Mouse (Mus musculus): Measurements from ENCODE around the gene F930015N05Rik. TPM values are rescaled to one million over a fixed set of nuclear protein-coding genes. Genes with fewer than 3 reads are reported as not detected.

The F930015N05Rik gene
- under 1 TPM in 1 of 2 experiments, not detected in 1; 0.31 TPM for total RNA-seq (2021)
- long read RNA-seq, experiment 1, partial matches to known transcripts: 0 of 1 reads
- long read RNA-seq, experiment 1, other reads (novel, unspliced or antisense): 0 of 1 reads
- long read RNA-seq, experiment 2: 0 reads

GRCm38 (mm10) chr11:64436412-64436727 lies at the start of gene F930015N05Rik:
Gene F930015N05Rik (minus strand): TSS chr11:64436653.
- intact Hi-C loops (cut with DNase I): loop anchor here (10.0 kb wide), 1 partner anchor 362 kb away; the partner anchor contains the start of gene Cox10

GRCm38 (mm10) chr11:64481445-64481844 lies 45.0 kb upstream of the F930015N05Rik start:
- no peak for DNase-seq (ENCODE audit: low spot score in 2 of 2)
- intact Hi-C loops (cut with DNase I): no loop called here

More at GRCm38 (mm10) chr11:64436412-64436727, at the start of gene F930015N05Rik:
- DNase-seq (ENCODE audit: low spot score in 2 of 2): no peak

- intact Hi-C loops (cut with DNase I): no loop called here
- no peak for DNase-seq (ENCODE audit: low spot score in 2 of 2)
These were observed 37.2 kb upstream of the F930015N05Rik start for GRCm38 (mm10) chr11:64473679-64474078.

- intact Hi-C loops (cut with DNase I): no loop called here
- no peak for DNase-seq (ENCODE audit: low spot score in 2 of 2)
These were observed 34.2 kb upstream of the F930015N05Rik start for GRCm38 (mm10) chr11:64470689-64471088.

GRCm38 (mm10) chr11:64468737-64469136 lies 32.3 kb upstream of the F930015N05Rik start:
- intact Hi-C loops (cut with DNase I): no loop called here
- DNase-seq (ENCODE audit: low spot score in 2 of 2): no peak

- no peak for DNase-seq (ENCODE audit: low spot score in 2 of 2)
- intact Hi-C loops (cut with DNase I): no loop called here
These were observed 25.3 kb upstream of the F930015N05Rik start for GRCm38 (mm10) chr11:64461746-64462145.

- no peak for DNase-seq (ENCODE audit: low spot score in 2 of 2)
- intact Hi-C loops (cut with DNase I): loop anchor here (5.0 kb wide), 1 partner anchor 269 kb away; no protein-coding TSS in a partner anchor
These were observed 12.3 kb upstream of the F930015N05Rik start for GRCm38 (mm10) chr11:64448586-64449315.

GRCm38 (mm10) chr11:64445227-64445626 lies 8.8 kb upstream of the F930015N05Rik start:
- DNase-seq (ENCODE audit: low spot score in 2 of 2): no peak
- intact Hi-C loops (cut with DNase I): loop anchor here (5.0 kb wide), 1 partner anchor 272 kb away; no protein-coding TSS in a partner anchor

GRCm38 (mm10) chr11:64442701-64443100 lies 6.2 kb upstream of the F930015N05Rik start:
- intact Hi-C loops (cut with DNase I): loop anchor here (2.0 to 5.0 kb wide), 2 partner anchors 522 to 1040 kb away; no protein-coding TSS in a partner anchor
- DNase-seq (ENCODE audit: low spot score in 2 of 2): no peak

GRCm38 (mm10) chr11:64442119-64442518 lies 5.7 kb upstream of the F930015N05Rik start:
- DNase-seq (ENCODE audit: low spot score in 2 of 2): peak; percentile 69 to 77
- intact Hi-C loops (cut with DNase I): loop anchor here (2.0 to 5.0 kb wide), 2 partner anchors 521 to 1040 kb away; no protein-coding TSS in a partner anchor

- DNase-seq (ENCODE audit: low spot score in 2 of 2): peak in 1 of 2 experiments; percentile 6
- intact Hi-C loops (cut with DNase I): loop anchor here (10.0 kb wide), 1 partner anchor 364 kb away; the partner anchor contains the start of gene Cox10
These were observed 2.5 kb upstream of the F930015N05Rik start for GRCm38 (mm10) chr11:64438909-64439308.

GRCm38 (mm10) chr11:64437721-64438120 lies 1.3 kb upstream of the F930015N05Rik start:
- intact Hi-C loops (cut with DNase I): loop anchor here (10.0 kb wide), 1 partner anchor 363 kb away; the partner anchor contains the start of gene Cox10
- DNase-seq (ENCODE audit: low spot score in 2 of 2): no peak

GRCm38 (mm10) chr11:64436791-64437298 lies 392 bp upstream of the F930015N05Rik start:
- intact Hi-C loops (cut with DNase I): loop anchor here (10.0 kb wide), 1 partner anchor 362 kb away; the partner anchor contains the start of gene Cox10

GRCm38 (mm10) chr11:64435546-64436411 lies 674 bp downstream of the F930015N05Rik start:
- peak in 1 of 2 experiments; percentile 11 for DNase-seq (ENCODE audit: low spot score in 2 of 2)
- intact Hi-C loops (cut with DNase I): loop anchor here (10.0 kb wide), 1 partner anchor 361 kb away; the partner anchor contains the start of gene Cox10

More at GRCm38 (mm10) chr11:64436791-64437298, 392 bp upstream of the F930015N05Rik start:
- DNase-seq (ENCODE audit: low spot score in 2 of 2): no peak

- intact Hi-C loops (cut with DNase I): loop anchor here (10.0 kb wide), 1 partner anchor 360 kb away; the partner anchor contains the start of gene Cox10
- peak in 1 of 2 experiments; percentile 19 for DNase-seq (ENCODE audit: low spot score in 2 of 2)
These were observed 1.6 kb downstream of the F930015N05Rik start, which contains the start of gene Hs3st3a1 for GRCm38 (mm10) chr11:64434611-64435545. Gene Hs3st3a1 (plus strand): TSS chr11:64435332.

- DNase-seq (ENCODE audit: low spot score in 2 of 2): no peak
- intact Hi-C loops (cut with DNase I): no loop called here
These were observed 17.5 kb downstream of the F930015N05Rik start for GRCm38 (mm10) chr11:64418969-64419368.

- DNase-seq (ENCODE audit: low spot score in 2 of 2): no peak
- intact Hi-C loops (cut with DNase I): no loop called here
These were observed 35.8 kb downstream of the F930015N05Rik start for GRCm38 (mm10) chr11:64400534-64401093.

GRCm38 (mm10) chr11:64397612-64398011 lies 38.8 kb downstream of the F930015N05Rik start:
- DNase-seq (ENCODE audit: low spot score in 2 of 2): no peak
- intact Hi-C loops (cut with DNase I): no loop called here
